Mouse (Mus musculus): ENCODE measurements around the gene Cfap221. TPM values are rescaled to one million over a fixed set of nuclear protein-coding genes. Genes with fewer than 3 reads are reported as not detected.
A peak's percentile ranks its signal among the peaks of the same experiment; 100 is the strongest.

Cfap221 gene
- polyA plus RNA-seq, 1 experiment from 2014 or later: 0.21 TPM

DNA sequence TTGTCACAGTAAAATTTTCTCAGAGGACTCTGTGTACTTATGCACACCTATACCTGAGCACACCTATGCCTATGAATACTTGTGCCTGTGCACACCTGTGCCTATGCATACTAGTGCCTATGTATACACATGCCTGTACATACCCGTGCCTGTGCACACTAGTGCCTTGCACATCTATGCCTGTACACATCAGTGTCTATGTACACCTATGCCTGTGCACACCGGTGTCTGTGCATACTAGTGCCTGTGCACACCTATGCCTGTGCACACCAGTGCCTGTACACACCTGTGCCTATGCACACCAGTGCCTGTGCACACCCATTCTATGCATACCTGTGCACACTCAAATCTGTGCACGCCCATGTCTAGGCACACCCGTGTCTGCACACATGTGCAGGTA, 37.6 kb downstream of the Cfap221 start:
- 93% methylated on average over 4 of the region's 4 CpGs for WGBS
- no peaks in the 10 kb centered on the region for H3K36me3 ChIP-seq (ENCODE audit: insufficient read depth, low read length)
- H3K9me3 ChIP-seq (ENCODE audit: low read length): no peaks in the 10 kb centered on the region
- H3K27me3 ChIP-seq (ENCODE audit: insufficient read depth, low read length): no peaks in the 10 kb centered on the region
- H3K9ac ChIP-seq (replicated peaks; ENCODE audit: low read length): no peak overlapping the region
- H3K4me1 ChIP-seq (ENCODE audit: insufficient read depth, low read length): no peaks in the 10 kb centered on the region
- ATAC-seq (ENCODE audit: low FRiP score, low TSS enrichment): 0 out of 2 replicates have a peak, but pooled peaks have one; percentile 21
- H3K4me3 ChIP-seq (ENCODE audit: low read length): no peak overlapping the region
- H3K4me2 ChIP-seq (replicated peaks; ENCODE audit: low read depth, low read length): no peak overlapping the region
- H3K27ac ChIP-seq (ENCODE audit: low read length): no peak overlapping the region

DNA sequence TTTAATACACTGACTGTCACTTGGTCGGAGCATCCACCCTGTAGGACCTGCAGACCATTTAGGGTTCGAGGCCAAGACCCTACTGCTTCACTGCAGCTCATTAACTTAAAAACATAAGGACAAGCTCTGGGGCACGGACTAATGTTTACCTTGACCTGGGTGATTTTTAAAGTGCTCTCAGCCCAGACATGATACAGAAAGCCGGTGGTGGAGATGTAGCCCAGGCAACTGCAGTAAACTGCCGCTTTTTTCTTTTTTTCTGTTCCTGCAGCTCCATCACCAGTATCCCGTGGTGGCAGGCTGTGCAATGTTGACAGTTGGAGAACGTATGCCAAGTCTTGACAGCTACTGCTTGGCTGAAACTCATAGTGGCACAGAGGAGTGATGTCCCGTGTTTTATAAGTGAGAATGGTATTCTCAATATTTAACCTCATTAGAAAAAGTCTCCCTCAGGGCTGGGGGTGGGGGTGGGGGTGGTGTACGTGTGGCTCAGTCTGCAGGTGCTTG, 39.3 kb downstream of the Cfap221 start:
- no peaks in the 10 kb centered on the region for H3K4me1 ChIP-seq (ENCODE audit: insufficient read depth, low read length)
- H3K36me3 ChIP-seq (ENCODE audit: insufficient read depth, low read length): no peaks in the 10 kb centered on the region
- H3K4me2 ChIP-seq (replicated peaks; ENCODE audit: low read depth, low read length): no peak overlapping the region
- peak; percentile 24; the same call in 1 of the 2 replicates for ATAC-seq (ENCODE audit: low FRiP score, low TSS enrichment)
- WGBS: 34% methylated on average over 9 of the region's 9 CpGs
- H3K9me3 ChIP-seq (ENCODE audit: low read length): no peaks in the 10 kb centered on the region
- H3K27ac ChIP-seq (ENCODE audit: low read length): no peak overlapping the region
- no peak overlapping the region for H3K9ac ChIP-seq (replicated peaks; ENCODE audit: low read length)
- H3K4me3 ChIP-seq (ENCODE audit: low read length): no peak overlapping the region
- no peaks in the 10 kb centered on the region for H3K27me3 ChIP-seq (ENCODE audit: insufficient read depth, low read length)

DNA sequence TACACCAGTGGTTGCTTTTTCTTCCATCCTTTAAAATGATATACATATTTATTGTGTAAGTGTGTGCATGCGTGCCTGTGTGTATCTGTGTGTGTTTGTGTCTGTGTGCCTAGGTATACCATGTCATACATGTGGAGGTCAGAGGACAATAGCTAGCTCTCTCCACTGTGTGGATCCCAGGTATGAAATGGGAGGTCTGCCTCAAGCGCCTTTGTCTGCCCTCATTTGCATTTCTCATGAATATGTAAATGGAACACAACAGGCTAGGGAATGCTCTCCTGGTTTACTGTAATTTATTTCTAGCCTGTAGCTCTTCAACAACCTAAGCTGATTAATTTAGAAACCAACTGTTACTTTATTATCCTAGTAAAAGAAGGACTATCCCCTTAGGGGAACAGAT, 42.4 kb downstream of the Cfap221 start:
- no peaks in the 10 kb centered on the region for H3K9me3 ChIP-seq (ENCODE audit: low read length)
- H3K4me2 ChIP-seq (replicated peaks; ENCODE audit: low read depth, low read length): no peak overlapping the region
- ATAC-seq (ENCODE audit: low FRiP score, low TSS enrichment): no peak
- WGBS: 83% methylated on average over 2 of the region's 2 CpGs
- no peak overlapping the region for H3K4me3 ChIP-seq (ENCODE audit: low read length)
- no peaks in the 10 kb centered on the region for H3K27me3 ChIP-seq (ENCODE audit: insufficient read depth, low read length)
- H3K27ac ChIP-seq (ENCODE audit: low read length): no peak overlapping the region
- no peaks in the 10 kb centered on the region for H3K36me3 ChIP-seq (ENCODE audit: insufficient read depth, low read length)
- no peak overlapping the region for H3K9ac ChIP-seq (replicated peaks; ENCODE audit: low read length)
- H3K4me1 ChIP-seq (ENCODE audit: insufficient read depth, low read length): no peaks in the 10 kb centered on the region

DNA sequence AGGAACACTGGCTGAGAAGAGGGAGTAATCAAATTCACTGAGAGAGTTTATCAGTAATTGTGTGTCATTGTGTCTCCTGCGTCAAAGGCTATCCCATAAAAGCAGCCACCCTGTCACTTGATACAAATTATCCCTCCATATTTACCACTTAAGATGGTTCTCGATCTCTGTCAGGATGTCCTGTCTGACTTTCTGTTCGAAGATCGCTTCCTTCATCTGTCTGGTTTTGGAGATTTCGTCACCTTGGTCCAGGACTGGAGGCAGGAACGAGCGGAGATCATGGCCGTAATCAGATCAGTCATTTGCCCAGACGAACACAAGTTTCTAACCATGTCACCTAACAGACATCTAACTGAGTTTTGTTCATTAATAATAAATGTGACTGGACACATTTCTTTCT, 43.6 kb downstream of the Cfap221 start:
- Histone ChIP-seq H3K4me1 (ENCODE audit: insufficient read depth, low read length) (no peaks in the 10 kb centered on the region), H3K4me2 (replicated peaks; ENCODE audit: low read depth, low read length) (no peak overlapping the region), H3K4me3 (ENCODE audit: low read length) (no peak overlapping the region), H3K9me3 (ENCODE audit: low read length) (no peaks in the 10 kb centered on the region), H3K27ac (ENCODE audit: low read length) (no peak overlapping the region), H3K36me3 (ENCODE audit: insufficient read depth, low read length) (no peaks in the 10 kb centered on the region), H3K9ac (replicated peaks; ENCODE audit: low read length) (no peak overlapping the region), H3K27me3 (ENCODE audit: insufficient read depth, low read length) (no peaks in the 10 kb centered on the region)
- ATAC-seq (ENCODE audit: low FRiP score, low TSS enrichment): no peak
- WGBS: 76% methylated on average over 9 of the region's 9 CpGs

DNA sequence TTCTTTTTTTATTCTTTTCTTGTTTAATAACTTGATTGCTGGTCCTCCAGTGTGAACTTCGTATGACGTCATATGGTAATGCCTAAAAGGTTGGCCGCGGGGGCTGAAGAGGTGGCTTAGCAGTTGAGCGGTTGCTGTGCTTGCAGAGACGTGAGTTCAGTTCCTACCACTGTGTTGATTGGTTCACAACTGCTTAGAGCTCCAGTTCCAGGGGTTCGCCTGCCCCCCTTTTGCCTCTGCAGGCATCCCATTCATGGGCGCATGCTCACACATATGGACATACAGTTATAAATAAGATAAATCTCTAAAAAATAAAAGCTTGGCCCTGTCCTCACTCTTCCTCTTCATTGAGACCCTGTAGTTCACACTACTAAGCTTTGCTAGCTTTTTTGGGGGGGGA, 46.9 kb downstream of the Cfap221 start:
- no peak overlapping the region for H3K4me3 ChIP-seq (ENCODE audit: low read length)

DNA sequence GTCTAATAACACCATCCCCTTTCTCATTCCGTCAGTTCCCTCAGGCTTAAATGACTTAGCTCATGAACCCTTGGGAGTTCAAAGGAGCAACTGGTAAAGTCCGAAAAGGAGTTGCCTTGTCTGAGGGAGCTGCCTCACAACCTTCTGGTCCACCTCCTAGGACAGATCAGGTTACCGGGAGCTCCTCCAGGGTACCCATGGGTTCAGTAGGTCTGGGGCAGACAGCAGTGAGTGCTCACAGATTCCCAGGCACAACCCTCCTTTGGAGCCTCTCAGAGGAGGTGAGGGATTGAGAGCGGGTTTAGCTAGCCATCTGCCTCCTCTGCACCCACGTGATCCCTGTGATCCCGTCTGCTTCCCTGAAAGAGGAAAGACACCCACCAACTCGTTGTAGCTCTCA, 60.2 kb downstream of the Cfap221 start:
- ATAC-seq (ENCODE audit: low FRiP score, low TSS enrichment): peak; percentile 82

More for the DNA sequence above, 46.9 kb downstream of the Cfap221 start:
- no peak overlapping the region for H3K27ac ChIP-seq (ENCODE audit: low read length)
- no peaks in the 10 kb centered on the region for H3K9me3 ChIP-seq (ENCODE audit: low read length)
- no peak for ATAC-seq (ENCODE audit: low FRiP score, low TSS enrichment)
- 92% methylated on average over 8 of the region's 8 CpGs for WGBS
- H3K9ac ChIP-seq (replicated peaks; ENCODE audit: low read length): no peak overlapping the region
- H3K4me1 ChIP-seq (ENCODE audit: insufficient read depth, low read length): no peaks in the 10 kb centered on the region
- H3K36me3 ChIP-seq (ENCODE audit: insufficient read depth, low read length): no peaks in the 10 kb centered on the region
- no peaks in the 10 kb centered on the region for H3K27me3 ChIP-seq (ENCODE audit: insufficient read depth, low read length)
- H3K4me2 ChIP-seq (replicated peaks; ENCODE audit: low read depth, low read length): no peak overlapping the region

DNA sequence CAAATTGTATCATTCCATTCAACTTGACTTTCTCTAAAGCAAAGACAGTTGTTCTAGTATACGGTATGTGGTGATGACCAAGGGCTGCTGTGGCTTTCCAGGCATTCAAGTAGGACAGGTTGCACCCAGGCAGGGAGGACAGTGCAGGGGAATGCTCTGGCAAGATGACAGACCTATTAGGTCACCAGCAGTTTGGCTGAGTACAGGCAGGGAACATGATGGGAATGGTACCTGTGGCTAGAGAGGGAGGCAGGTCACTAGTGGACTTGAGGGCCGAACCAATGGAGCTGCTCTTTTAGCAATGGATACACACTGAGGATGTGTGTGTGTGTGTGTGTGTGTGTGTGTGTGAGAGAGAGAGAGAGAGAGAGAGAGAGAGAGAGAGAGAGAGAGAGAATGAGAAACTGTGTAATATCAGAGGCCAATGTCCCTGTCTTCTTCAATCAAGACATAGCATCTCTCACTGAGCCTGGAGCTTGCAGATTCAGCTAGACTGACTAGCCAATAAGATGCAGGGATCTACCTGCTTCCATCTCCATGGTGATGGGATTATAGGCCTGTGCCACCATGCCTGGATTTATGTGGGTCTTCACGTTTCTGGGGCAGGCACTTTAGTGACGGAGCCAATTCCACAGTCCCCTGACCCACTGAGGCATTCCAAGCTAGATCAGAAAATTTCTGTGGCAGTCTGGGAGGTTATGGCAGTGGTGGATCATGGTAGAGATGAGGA, 65.4 kb downstream of the Cfap221 start:
- no peak for ATAC-seq (ENCODE audit: low FRiP score, low TSS enrichment)
- no peak overlapping the region for H3K9ac ChIP-seq (replicated peaks; ENCODE audit: low read length)
- no peaks in the 10 kb centered on the region for H3K36me3 ChIP-seq (ENCODE audit: insufficient read depth, low read length)
- H3K27me3 ChIP-seq (ENCODE audit: insufficient read depth, low read length): no peaks in the 10 kb centered on the region
- no peaks in the 10 kb centered on the region for H3K9me3 ChIP-seq (ENCODE audit: low read length)
- H3K4me3 ChIP-seq (ENCODE audit: low read length): no peak overlapping the region
- H3K4me1 ChIP-seq (ENCODE audit: insufficient read depth, low read length): peaks cover 6% of the 10 kb centered on the region; the same call in 1 of the 2 replicates
- H3K27ac ChIP-seq (ENCODE audit: low read length): no peak overlapping the region
- WGBS: 79% methylated on average over 4 of the region's 4 CpGs
- H3K4me2 ChIP-seq (replicated peaks; ENCODE audit: low read depth, low read length): no peak overlapping the region

More for the DNA sequence above, 60.2 kb downstream of the Cfap221 start:
- Histone ChIP-seq H3K27me3 (ENCODE audit: insufficient read depth, low read length) (no peaks in the 10 kb centered on the region), H3K9me3 (ENCODE audit: low read length) (no peaks in the 10 kb centered on the region), H3K4me1 (ENCODE audit: insufficient read depth, low read length) (peaks cover 6% of the 10 kb centered on the region; the same call in 1 of the 2 replicates), H3K4me3 (ENCODE audit: low read length) (no peak overlapping the region), H3K36me3 (ENCODE audit: insufficient read depth, low read length) (no peaks in the 10 kb centered on the region), H3K4me2 (replicated peaks; ENCODE audit: low read depth, low read length) (no peak overlapping the region), H3K9ac (replicated peaks; ENCODE audit: low read length) (no peak overlapping the region), H3K27ac (ENCODE audit: low read length) (no peak overlapping the region)
- WGBS: 12% methylated on average over 7 of the region's 7 CpGs

DNA sequence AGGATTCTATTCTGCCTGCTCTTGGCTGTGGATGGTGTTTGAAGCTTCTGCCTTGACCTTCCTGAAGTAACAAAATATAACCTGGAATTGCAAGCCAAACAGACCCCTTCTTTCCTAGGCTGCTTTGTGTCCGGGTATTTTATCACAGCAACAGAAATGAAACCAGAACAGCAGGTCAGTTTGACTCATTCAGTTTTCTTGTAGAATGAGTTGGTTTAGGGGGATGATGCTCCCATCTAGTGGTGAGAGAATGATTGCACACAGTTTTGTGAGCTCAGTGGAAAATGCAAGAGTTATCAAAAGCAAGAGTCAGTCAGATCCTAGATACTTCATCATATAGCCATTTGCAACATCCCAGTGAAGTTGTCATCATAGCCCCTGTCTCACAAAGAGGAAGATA, 67.3 kb downstream of the Cfap221 start:
- no peak overlapping the region for H3K27ac ChIP-seq (ENCODE audit: low read length)
- H3K27me3 ChIP-seq (ENCODE audit: insufficient read depth, low read length): no peaks in the 10 kb centered on the region
- 48% methylated on average over 1 of the region's 1 CpGs for WGBS
- ATAC-seq (ENCODE audit: low FRiP score, low TSS enrichment): no peak
- no peak overlapping the region for H3K4me2 ChIP-seq (replicated peaks; ENCODE audit: low read depth, low read length)
- no peak overlapping the region for H3K9ac ChIP-seq (replicated peaks; ENCODE audit: low read length)
- H3K4me3 ChIP-seq (ENCODE audit: low read length): no peak overlapping the region
- no peaks in the 10 kb centered on the region for H3K36me3 ChIP-seq (ENCODE audit: insufficient read depth, low read length)
- H3K4me1 ChIP-seq (ENCODE audit: insufficient read depth, low read length): no peaks in the 10 kb centered on the region
- no peaks in the 10 kb centered on the region for H3K9me3 ChIP-seq (ENCODE audit: low read length)

DNA sequence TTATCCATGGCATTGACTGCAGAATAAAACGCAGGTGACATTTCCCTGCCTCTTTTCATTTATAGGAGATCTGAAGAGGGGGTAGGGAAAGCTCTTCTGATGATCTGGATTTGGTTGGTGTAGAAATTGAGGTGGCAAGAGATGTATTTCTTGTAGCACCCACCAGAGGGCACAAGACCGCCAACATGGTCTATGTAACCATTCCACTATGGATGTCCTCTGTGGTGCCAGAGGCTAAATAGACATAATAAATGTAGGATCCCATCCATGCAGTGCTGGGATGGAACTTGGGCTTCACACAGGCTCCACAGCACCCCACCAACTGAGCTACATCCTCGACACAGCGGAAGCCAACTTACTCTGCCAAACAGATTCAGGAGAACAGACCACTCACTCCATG, 77.7 kb downstream of the Cfap221 start:
- no peak overlapping the region for H3K27ac ChIP-seq (ENCODE audit: low read length)
- WGBS: 57% methylated on average over 4 of the region's 4 CpGs
- H3K36me3 ChIP-seq (ENCODE audit: insufficient read depth, low read length): no peaks in the 10 kb centered on the region
- no peak overlapping the region for H3K4me2 ChIP-seq (replicated peaks; ENCODE audit: low read depth, low read length)
- no peaks in the 10 kb centered on the region for H3K4me1 ChIP-seq (ENCODE audit: insufficient read depth, low read length)
- H3K4me3 ChIP-seq (ENCODE audit: low read length): no peak overlapping the region
- H3K9ac ChIP-seq (replicated peaks; ENCODE audit: low read length): no peak overlapping the region
- H3K9me3 ChIP-seq (ENCODE audit: low read length): no peaks in the 10 kb centered on the region
- no peaks in the 10 kb centered on the region for H3K27me3 ChIP-seq (ENCODE audit: insufficient read depth, low read length)
- no peak for ATAC-seq (ENCODE audit: low FRiP score, low TSS enrichment)

DNA sequence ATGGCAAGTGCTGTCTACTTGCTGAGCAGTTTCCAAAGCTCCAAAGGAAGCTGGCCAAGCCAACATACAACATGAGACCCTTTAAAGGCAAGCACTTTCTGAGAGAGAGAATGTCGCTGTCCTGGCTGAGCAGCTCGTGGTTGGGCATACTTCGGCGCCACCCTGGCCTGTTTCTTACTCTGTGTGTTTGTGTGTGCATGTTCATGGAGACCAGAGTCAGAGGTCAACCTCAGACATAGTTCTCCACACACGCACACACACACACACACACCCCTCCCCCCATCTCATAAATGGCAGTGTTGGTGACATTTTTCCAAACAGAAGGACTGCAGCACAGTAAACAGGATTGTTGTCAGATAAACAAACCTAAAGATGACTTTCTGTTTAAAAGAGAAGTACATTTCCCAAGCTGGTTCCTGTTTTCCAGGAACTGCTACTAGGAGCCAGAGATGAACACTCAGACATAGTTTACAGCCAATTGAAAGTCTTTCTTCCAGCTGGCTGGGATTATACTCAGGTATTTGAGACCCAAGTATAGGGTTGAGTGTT, 80.1 kb downstream of the Cfap221 start:
- Histone ChIP-seq H3K27ac (ENCODE audit: low read length) (no peak overlapping the region), H3K9ac (replicated peaks; ENCODE audit: low read length) (no peak overlapping the region), H3K36me3 (ENCODE audit: insufficient read depth, low read length) (no peaks in the 10 kb centered on the region), H3K27me3 (ENCODE audit: insufficient read depth, low read length) (no peaks in the 10 kb centered on the region), H3K9me3 (ENCODE audit: low read length) (no peaks in the 10 kb centered on the region), H3K4me3 (ENCODE audit: low read length) (no peak overlapping the region), H3K4me2 (replicated peaks; ENCODE audit: low read depth, low read length) (no peak overlapping the region), H3K4me1 (ENCODE audit: insufficient read depth, low read length) (peaks cover 6% of the 10 kb centered on the region; the same call in 1 of the 2 replicates)
- ATAC-seq (ENCODE audit: low FRiP score, low TSS enrichment): no peak
- WGBS: 88% methylated on average over 5 of the region's 5 CpGs

Data from kidney, embryonic 16.5 days (tissue).